Mouse (Mus musculus) lung, embryonic 15.5 days (tissue): ENCODE results near the gene Dlx5. TPM values are rescaled to one million over a fixed set of nuclear protein-coding genes. Genes with fewer than 3 reads are reported as not detected.

Source experiments
- ATAC-seq: fragments of 200-750 bp; cut with Nextera tagmentation; 2 replicates; pipeline ENCODE4 v1.8.0; 2017; ENCODE audit warnings: moderate number of reproducible peaks, borderline replicate concordance; ENCODE audit not compliant: low FRiP score, low TSS enrichment; ENCODE audit errors: extremely low read depth
- H3K27ac ChIP-seq: fragments of 300-500 bp; sonication (generic); 2 replicates; pipeline ENCODE4 v1.5.1; 2015; ENCODE audit warnings: moderate library complexity, mild to moderate bottlenecking, inconsistent platforms
- H3K27me3 ChIP-seq: fragments of 300-500 bp; sonication (generic); 2 replicates; pipeline ENCODE4 v1.6.1; 2015; ENCODE audit warnings: inconsistent platforms
- H3K36me3 ChIP-seq: fragments of 300-500 bp; sonication (generic); 2 replicates; pipeline ENCODE4 v1.6.1; 2015; ENCODE audit warnings: inconsistent platforms
- H3K4me1 ChIP-seq: fragments of 300-500 bp; sonication (generic); 2 replicates; pipeline ENCODE4 v1.6.1; 2015; ENCODE audit warnings: inconsistent platforms
- H3K4me2 ChIP-seq: fragments of 300-500 bp; sonication (generic); 2 replicates; pipeline ENCODE4 v1.6.1; 2015; ENCODE audit warnings: inconsistent platforms, mild to moderate bottlenecking, moderate library complexity
- H3K4me3 ChIP-seq: fragments of 300-500 bp; sonication (generic); 2 replicates; pipeline ENCODE4 v1.5.1; 2015; ENCODE audit warnings: mild to moderate bottlenecking, inconsistent platforms
- H3K9ac ChIP-seq: fragments of 300-500 bp; sonication (generic); 2 replicates; pipeline ENCODE4 v1.6.1; 2015; ENCODE audit warnings: inconsistent platforms
- H3K9me3 ChIP-seq: fragments of 300-500 bp; sonication (generic); 2 replicates; pipeline ENCODE4 v1.6.1; 2016; ENCODE audit warnings: inconsistent platforms
- WGBS: fragments of 180-500 bp; shearing (Covaris S2); methylation state at CpG from one replicate; pipeline ENCODE4 v1.1.7; 2015; 5-methylcytosine and 5-hydroxymethylcytosine counted together
- polyA plus RNA-seq: library from polyadenylated mRNA; unstranded; fragments of >200 nt; fragmentation: Nextera tagmentation; extraction: Ambion mirVana; gene quantifications from 2 replicates; pipeline ENCODE4 v1.2.1, GENCODE M21; 2015

Gene Dlx5
- polyA plus RNA-seq, 1 experiment from 2014 or later, result 0.27 TPM

GRCm38 (mm10) chr6:6875136-6875535 is 6.7 kb downstream of the Dlx5 start:
- no peak for ATAC-seq
- WGBS, result 2% methylated on average over 11 of the region's 11 CpGs
- Histone ChIP-seq H3K4me2 (no peak overlapping the region), H3K9ac (no peak overlapping the region), H3K4me1 (peaks cover 8% of the 10 kb centered on the region; the same call in 1 of the 2 replicates), H3K36me3 (no peaks in the 10 kb centered on the region), H3K27me3 (peaks cover 100% of the 10 kb centered on the region), H3K4me3 (no peak overlapping the region), H3K27ac (no peak overlapping the region), H3K9me3 (no peaks in the 10 kb centered on the region)

GRCm38 (mm10) chr6:6874073-6874771 is 7.7 kb downstream of the Dlx5 start:
- Histone ChIP-seq H3K4me1 (peaks cover under 1% of the 10 kb centered on the region; the same call in 1 of the 2 replicates), H3K27me3 (peaks cover 100% of the 10 kb centered on the region), H3K27ac (no peak overlapping the region), H3K9me3 (no peaks in the 10 kb centered on the region), H3K4me2 (no peak overlapping the region), H3K9ac (no peak overlapping the region), H3K36me3 (no peaks in the 10 kb centered on the region), H3K4me3 (no peak overlapping the region)
- no peak for ATAC-seq
- WGBS, result under 1% methylated on average over 22 of the region's 25 CpGs

- under 1% methylated on average over 19 of the region's 19 CpGs for WGBS
- Histone ChIP-seq H3K27ac (no peak overlapping the region), H3K4me3 (no peak overlapping the region), H3K9me3 (no peaks in the 10 kb centered on the region), H3K9ac (no peak overlapping the region), H3K4me1 (no peaks in the 10 kb centered on the region), H3K27me3 (peaks cover 100% of the 10 kb centered on the region), H3K36me3 (no peaks in the 10 kb centered on the region), H3K4me2 (no peak overlapping the region)
- no peak for ATAC-seq
Measured at GRCm38 (mm10) chr6:6873476-6874072, 8.3 kb downstream of the Dlx5 start.

GRCm38 (mm10) chr6:6872873-6873272 is 9.0 kb downstream of the Dlx5 start:
- 2% methylated on average over 5 of the region's 5 CpGs for WGBS
- Histone ChIP-seq H3K4me3 (no peak overlapping the region), H3K27me3 (peaks cover 99% of the 10 kb centered on the region), H3K9ac (no peak overlapping the region), H3K4me1 (no peaks in the 10 kb centered on the region), H3K9me3 (no peaks in the 10 kb centered on the region), H3K4me2 (no peak overlapping the region), H3K27ac (no peak overlapping the region), H3K36me3 (no peaks in the 10 kb centered on the region)
- ATAC-seq, result no peak

GRCm38 (mm10) chr6:6871692-6872091 is 10.2 kb downstream of the Dlx5 start:
- Histone ChIP-seq H3K27me3 (peaks cover 94% of the 10 kb centered on the region), H3K4me2 (no peak overlapping the region), H3K9me3 (no peaks in the 10 kb centered on the region), H3K4me1 (no peaks in the 10 kb centered on the region), H3K36me3 (no peaks in the 10 kb centered on the region), H3K9ac (no peak overlapping the region), H3K4me3 (no peak overlapping the region), H3K27ac (no peak overlapping the region)
- 6% methylated on average over 5 of the region's 5 CpGs for WGBS
- ATAC-seq, result no peak

GRCm38 (mm10) chr6:6870876-6871420 is 10.9 kb downstream of the Dlx5 start:
- WGBS, result 2% methylated on average over 7 of the region's 7 CpGs
- ATAC-seq, result no peak
- Histone ChIP-seq H3K9me3 (no peaks in the 10 kb centered on the region), H3K27me3 (peaks cover 94% of the 10 kb centered on the region), H3K9ac (no peak overlapping the region), H3K4me3 (no peak overlapping the region), H3K4me2 (no peak overlapping the region), H3K36me3 (no peaks in the 10 kb centered on the region), H3K4me1 (no peaks in the 10 kb centered on the region), H3K27ac (no peak overlapping the region)

- Histone ChIP-seq H3K4me2 (no peak overlapping the region), H3K27ac (no peak overlapping the region), H3K27me3 (peaks cover 94% of the 10 kb centered on the region), H3K9ac (no peak overlapping the region), H3K4me3 (no peak overlapping the region), H3K36me3 (no peaks in the 10 kb centered on the region), H3K4me1 (no peaks in the 10 kb centered on the region), H3K9me3 (no peaks in the 10 kb centered on the region)
- WGBS, result under 1% methylated on average over 11 of the region's 11 CpGs
- ATAC-seq, result no peak
Measured at GRCm38 (mm10) chr6:6869961-6870800, 11.7 kb downstream of the Dlx5 start.

- H3K9me3 ChIP-seq, result no peaks in the 10 kb centered on the region
- no peaks in the 10 kb centered on the region for H3K4me1 ChIP-seq
- no peak overlapping the region for H3K4me3 ChIP-seq
- no peak for ATAC-seq
- no peak overlapping the region for H3K4me2 ChIP-seq
- 4% methylated on average over 13 of the region's 13 CpGs for WGBS
- no peaks in the 10 kb centered on the region for H3K36me3 ChIP-seq
- no peak overlapping the region for H3K9ac ChIP-seq
- H3K27ac ChIP-seq, result no peak overlapping the region
- peaks cover 94% of the 10 kb centered on the region for H3K27me3 ChIP-seq
Measured at GRCm38 (mm10) chr6:6869041-6869685, 12.7 kb downstream of the Dlx5 start.

- 2% methylated on average over 9 of the region's 9 CpGs for WGBS
- no peak overlapping the region for H3K27ac ChIP-seq
Measured at GRCm38 (mm10) chr6:6867031-6867430, 14.9 kb downstream of the Dlx5 start.

GRCm38 (mm10) chr6:6864441-6865440 is 17.1 kb downstream of the Dlx5 start:
- no peak overlapping the region for H3K4me3 ChIP-seq
- ATAC-seq, result no peak
- 4% methylated on average over 36 of the region's 36 CpGs for WGBS
- no peaks in the 10 kb centered on the region for H3K9me3 ChIP-seq
- H3K4me2 ChIP-seq, result no peak overlapping the region
- no peak overlapping the region for H3K27ac ChIP-seq
- peaks cover 92% of the 10 kb centered on the region for H3K27me3 ChIP-seq
- peaks cover 20% of the 10 kb centered on the region for H3K4me1 ChIP-seq
- no peaks in the 10 kb centered on the region for H3K36me3 ChIP-seq
- H3K9ac ChIP-seq, result no peak overlapping the region

More at GRCm38 (mm10) chr6:6867031-6867430, 14.9 kb downstream of the Dlx5 start:
- no peak overlapping the region for H3K9ac ChIP-seq
- H3K4me2 ChIP-seq, result no peak overlapping the region
- H3K27me3 ChIP-seq, result peaks cover 94% of the 10 kb centered on the region
- peaks cover 13% of the 10 kb centered on the region for H3K4me1 ChIP-seq
- H3K4me3 ChIP-seq, result no peak overlapping the region
- ATAC-seq, result no peak
- H3K36me3 ChIP-seq, result no peaks in the 10 kb centered on the region
- H3K9me3 ChIP-seq, result no peaks in the 10 kb centered on the region
